Mouse (Mus musculus) neural tube, embryonic 14.5 days (tissue): ENCODE results near the gene Tspan9. TPM values are rescaled to one million over a fixed set of nuclear protein-coding genes. Genes with fewer than 3 reads are reported as not detected.

Experiments used
- ATAC-seq: fragments of 200-750 bp; cut with Nextera tagmentation; 2 replicates; pipeline ENCODE4 v1.8.0; 2017; ENCODE audit warnings: low read depth, mild to moderate bottlenecking, moderate TSS enrichment, moderate library complexity
- H3K27ac ChIP-seq: fragments of 300-500 bp; sonication (generic); 2 replicates; pipeline ENCODE4 v1.5.1; 2014; ENCODE audit warnings: low read depth, mild to moderate bottlenecking, control low read depth, low read length, moderate library complexity, mixed read lengths
- H3K27me3 ChIP-seq: fragments of 300-500 bp; sonication (generic); 2 replicates; pipeline ENCODE4 v1.6.1; 2014; ENCODE audit warnings: low read length; ENCODE audit not compliant: control insufficient read depth, insufficient read depth
- H3K36me3 ChIP-seq: fragments of 300-500 bp; sonication (generic); 2 replicates; pipeline ENCODE4 v1.6.1; 2014; ENCODE audit warnings: low read length, mixed read lengths; ENCODE audit not compliant: control insufficient read depth, insufficient read depth
- H3K4me1 ChIP-seq: fragments of 300-500 bp; sonication (generic); 2 replicates; pipeline ENCODE4 v1.6.1; 2014; ENCODE audit warnings: low read length; ENCODE audit not compliant: control insufficient read depth, insufficient read depth
- H3K4me2 ChIP-seq: fragments of 300-500 bp; sonication (generic); 2 replicates; pipeline ENCODE4 v1.6.1; 2014; ENCODE audit warnings: mild to moderate bottlenecking, low read depth, low read length, control low read depth
- H3K4me3 ChIP-seq: fragments of 300-500 bp; sonication (generic); 2 replicates; pipeline ENCODE4 v1.5.1; 2014; ENCODE audit warnings: low read depth, low read length, control low read depth, mixed read lengths
- H3K9ac ChIP-seq: fragments of 300-500 bp; sonication (generic); replicated peaks from 2 replicates; pipeline ENCODE4 v1.6.1; 2014; ENCODE audit warnings: low read depth, mild to moderate bottlenecking, control low read depth, low read length, mixed read lengths
- H3K9me3 ChIP-seq: fragments of 300-500 bp; sonication (generic); 2 replicates; pipeline ENCODE4 v1.6.1; 2016; ENCODE audit warnings: low read length; ENCODE audit not compliant: control insufficient read depth
- WGBS: fragments of 180-500 bp; shearing (Covaris S2); extraction: QIAGEN DNeasy Blood & Tissue Kit; methylation state at CpG from one replicate; pipeline ENCODE4 v1.1.7; 2014; 5-methylcytosine and 5-hydroxymethylcytosine counted together
- polyA plus RNA-seq: library from polyadenylated mRNA; unstranded; fragments of >200 nt; fragmentation: Nextera tagmentation; extraction: Ambion mirVana; gene quantifications from 2 replicates; pipeline ENCODE4 v1.2.1, GENCODE M21; 2014

The Tspan9 gene
- polyA plus RNA-seq, 1 experiment from 2014 or later: 32.1 TPM

- ATAC-seq: no peak
- Histone ChIP-seq H3K4me1 (no peaks in the 10 kb centered on the region; the same call in 1 of the 2 replicates), H3K9ac (no peak overlapping the region), H3K36me3 (no peaks in the 10 kb centered on the region), H3K4me3 (no peak overlapping the region), H3K27me3 (no peaks in the 10 kb centered on the region), H3K27ac (no peak overlapping the region), H3K9me3 (no peaks in the 10 kb centered on the region), H3K4me2 (no peak overlapping the region)
- WGBS: 81% methylated on average over 5 of the region's 5 CpGs
These were observed 43.5 kb downstream of the Tspan9 start for GRCm38 (mm10) chr6:128099871-128100270.

DNA sequence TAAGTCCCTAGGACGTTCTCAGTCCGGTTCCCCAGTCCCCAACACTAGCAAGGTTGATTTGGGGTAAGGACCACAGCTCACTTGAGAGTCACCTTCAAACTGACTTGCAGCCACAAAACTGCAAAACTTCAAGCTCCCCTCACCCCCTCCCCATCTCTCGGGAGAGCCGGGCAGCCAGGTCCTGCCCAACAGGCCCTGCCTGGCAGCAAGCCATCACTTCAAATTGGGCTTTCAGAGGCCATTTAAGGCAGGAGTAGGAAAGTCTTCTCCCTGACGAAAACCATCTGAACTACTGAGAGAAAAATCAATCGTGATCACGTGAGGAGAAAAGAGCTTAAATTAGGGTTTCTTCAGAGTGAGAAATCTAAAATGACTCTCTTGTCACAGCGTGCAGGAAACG lies 44.2 kb downstream of the Tspan9 start:
- H3K27ac ChIP-seq: no peak overlapping the region
- no peaks in the 10 kb centered on the region; the same call in 1 of the 2 replicates for H3K4me1 ChIP-seq
- ATAC-seq: no peak
- no peaks in the 10 kb centered on the region for H3K36me3 ChIP-seq
- H3K9ac ChIP-seq: no peak overlapping the region
- no peaks in the 10 kb centered on the region for H3K9me3 ChIP-seq
- H3K27me3 ChIP-seq: no peaks in the 10 kb centered on the region
- no peak overlapping the region for H3K4me2 ChIP-seq
- no peak overlapping the region for H3K4me3 ChIP-seq
- 69% methylated on average over 9 of the region's 9 CpGs for WGBS

DNA sequence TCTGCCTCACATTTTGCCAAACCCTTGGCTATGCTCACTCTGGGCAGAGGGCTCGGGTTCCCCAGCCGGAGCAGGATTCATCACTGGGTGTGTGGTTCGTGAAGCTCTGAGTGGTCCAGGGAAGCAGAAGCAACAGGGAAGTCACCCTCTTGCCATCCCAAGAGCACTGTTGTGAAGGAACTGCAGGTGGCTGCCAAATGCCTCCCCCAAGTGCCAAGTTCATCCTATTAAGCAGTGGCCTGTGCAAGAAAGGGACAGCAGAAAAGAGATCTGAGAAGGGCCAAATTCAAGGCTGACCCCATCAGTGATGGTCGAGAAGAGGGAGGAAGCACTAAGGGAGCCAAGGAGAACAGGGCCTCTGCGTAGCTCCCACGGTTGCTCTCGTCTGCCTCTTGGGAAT lies 46.9 kb downstream of the Tspan9 start:
- H3K4me1 ChIP-seq: no peaks in the 10 kb centered on the region
- 89% methylated on average over 7 of the region's 7 CpGs for WGBS
- no peak for ATAC-seq
- no peak overlapping the region for H3K27ac ChIP-seq
- no peaks in the 10 kb centered on the region for H3K9me3 ChIP-seq
- no peaks in the 10 kb centered on the region for H3K27me3 ChIP-seq
- no peak overlapping the region for H3K9ac ChIP-seq
- H3K4me2 ChIP-seq: no peak overlapping the region
- H3K36me3 ChIP-seq: no peaks in the 10 kb centered on the region
- H3K4me3 ChIP-seq: no peak overlapping the region

DNA sequence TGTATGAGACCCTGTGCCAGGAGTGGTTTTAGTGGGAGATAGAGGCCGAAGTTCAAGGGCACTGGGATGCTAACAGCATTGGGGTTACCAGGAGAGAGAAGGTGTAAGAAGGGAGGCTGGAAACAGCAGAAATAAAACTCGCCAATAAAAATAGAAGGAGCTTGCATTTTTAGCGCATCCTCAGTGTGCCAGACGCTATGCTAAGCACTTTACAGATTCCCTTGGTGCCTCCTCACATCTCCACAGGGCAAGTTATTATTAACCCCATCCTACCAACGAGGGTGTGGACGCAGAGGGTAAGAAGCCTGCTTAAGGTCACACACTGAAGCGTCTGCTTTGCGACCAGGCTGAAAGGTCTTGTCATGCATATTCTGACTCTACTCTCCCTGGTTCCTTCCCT lies 47.5 kb downstream of the Tspan9 start:
- ATAC-seq: no peak
- Histone ChIP-seq H3K4me1 (peaks cover 5% of the 10 kb centered on the region; the same call in 1 of the 2 replicates), H3K4me3 (no peak overlapping the region), H3K27ac (no peak overlapping the region), H3K4me2 (no peak overlapping the region), H3K36me3 (no peaks in the 10 kb centered on the region), H3K9me3 (no peaks in the 10 kb centered on the region), H3K27me3 (no peaks in the 10 kb centered on the region), H3K9ac (no peak overlapping the region)
- WGBS: 67% methylated on average over 8 of the region's 8 CpGs

GRCm38 (mm10) chr6:128095131-128095530 lies 48.3 kb downstream of the Tspan9 start:
- Histone ChIP-seq H3K9ac (no peak overlapping the region), H3K4me3 (no peak overlapping the region), H3K27me3 (no peaks in the 10 kb centered on the region), H3K4me1 (peaks cover 6% of the 10 kb centered on the region; the same call in 1 of the 2 replicates), H3K27ac (no peak overlapping the region), H3K9me3 (no peaks in the 10 kb centered on the region), H3K4me2 (no peak overlapping the region), H3K36me3 (no peaks in the 10 kb centered on the region)
- 82% methylated on average over 10 of the region's 10 CpGs for WGBS
- no peak for ATAC-seq

DNA sequence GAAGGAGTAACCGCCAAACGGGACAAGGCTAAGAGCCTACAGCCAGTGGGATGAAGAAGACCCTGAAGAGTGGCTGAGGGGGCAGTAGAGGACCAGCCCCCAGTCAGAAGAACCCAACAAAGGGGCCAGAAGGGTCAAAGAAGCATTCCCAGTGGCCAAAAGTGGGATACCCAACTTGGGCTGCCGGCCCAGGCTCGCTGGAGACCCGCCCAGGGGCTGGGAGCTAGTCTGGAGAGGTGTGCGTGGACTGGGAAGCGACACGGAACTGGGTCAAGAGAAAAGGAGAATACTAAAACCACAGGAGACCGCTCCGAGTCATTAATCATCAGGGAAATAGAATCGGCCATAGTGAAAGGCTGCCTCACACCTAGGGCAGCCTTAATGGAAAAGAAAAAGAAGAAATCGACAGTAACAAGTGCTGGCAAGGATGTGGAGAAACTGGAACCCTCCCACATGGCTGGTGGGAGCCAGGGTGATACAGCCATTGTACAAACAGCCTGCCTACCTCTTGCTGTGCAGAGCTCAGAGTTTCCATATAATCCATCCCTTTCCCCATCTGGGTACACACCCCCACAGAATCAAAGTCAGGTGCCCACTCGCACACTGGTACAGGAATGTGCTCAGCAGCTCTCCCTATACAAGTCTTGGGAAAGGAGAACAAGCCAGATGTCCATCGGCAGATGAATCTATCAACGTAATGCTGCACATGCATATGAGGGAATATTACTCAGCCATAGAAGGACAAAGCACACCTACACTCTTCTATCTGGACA lies 49.4 kb downstream of the Tspan9 start:
- H3K4me1 ChIP-seq: peaks cover 6% of the 10 kb centered on the region; the same call in 1 of the 2 replicates
- no peak overlapping the region for H3K9ac ChIP-seq
- no peak overlapping the region for H3K4me2 ChIP-seq
- no peaks in the 10 kb centered on the region for H3K9me3 ChIP-seq
- H3K27me3 ChIP-seq: no peaks in the 10 kb centered on the region
- H3K36me3 ChIP-seq: no peaks in the 10 kb centered on the region
- ATAC-seq: no peak
- H3K27ac ChIP-seq: no peak overlapping the region
- WGBS: 71% methylated on average over 15 of the region's 15 CpGs
- no peak overlapping the region for H3K4me3 ChIP-seq

DNA sequence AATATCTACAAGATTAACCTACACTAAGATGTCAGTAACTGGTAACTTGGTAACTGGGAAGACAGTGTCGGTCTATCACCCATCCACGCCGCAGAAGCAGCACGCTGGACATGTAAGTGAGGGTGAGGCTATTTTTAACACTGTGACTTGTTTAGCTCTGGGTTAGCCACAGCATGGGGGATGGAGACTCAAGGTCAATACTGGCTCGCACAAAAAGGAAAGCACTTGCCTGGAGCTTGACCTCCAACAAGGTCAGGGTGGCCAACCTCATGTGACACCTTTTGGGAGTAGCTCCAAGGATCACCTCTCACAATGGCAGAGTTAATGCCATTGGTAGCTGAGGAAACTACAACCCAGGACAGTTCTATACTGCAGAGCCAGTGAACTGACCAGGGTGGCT lies 50.8 kb downstream of the Tspan9 start:
- Histone ChIP-seq H3K4me3 (no peak overlapping the region), H3K27me3 (no peaks in the 10 kb centered on the region), H3K27ac (no peak overlapping the region), H3K36me3 (no peaks in the 10 kb centered on the region), H3K4me2 (no peak overlapping the region), H3K9ac (no peak overlapping the region), H3K4me1 (peaks cover 6% of the 10 kb centered on the region; the same call in 1 of the 2 replicates), H3K9me3 (no peaks in the 10 kb centered on the region)
- ATAC-seq: no peak
- WGBS: 89% methylated on average over 5 of the region's 5 CpGs

GRCm38 (mm10) chr6:128091833-128092166 lies 51.6 kb downstream of the Tspan9 start:
- 91% methylated on average over 4 of the region's 4 CpGs for WGBS

DNA sequence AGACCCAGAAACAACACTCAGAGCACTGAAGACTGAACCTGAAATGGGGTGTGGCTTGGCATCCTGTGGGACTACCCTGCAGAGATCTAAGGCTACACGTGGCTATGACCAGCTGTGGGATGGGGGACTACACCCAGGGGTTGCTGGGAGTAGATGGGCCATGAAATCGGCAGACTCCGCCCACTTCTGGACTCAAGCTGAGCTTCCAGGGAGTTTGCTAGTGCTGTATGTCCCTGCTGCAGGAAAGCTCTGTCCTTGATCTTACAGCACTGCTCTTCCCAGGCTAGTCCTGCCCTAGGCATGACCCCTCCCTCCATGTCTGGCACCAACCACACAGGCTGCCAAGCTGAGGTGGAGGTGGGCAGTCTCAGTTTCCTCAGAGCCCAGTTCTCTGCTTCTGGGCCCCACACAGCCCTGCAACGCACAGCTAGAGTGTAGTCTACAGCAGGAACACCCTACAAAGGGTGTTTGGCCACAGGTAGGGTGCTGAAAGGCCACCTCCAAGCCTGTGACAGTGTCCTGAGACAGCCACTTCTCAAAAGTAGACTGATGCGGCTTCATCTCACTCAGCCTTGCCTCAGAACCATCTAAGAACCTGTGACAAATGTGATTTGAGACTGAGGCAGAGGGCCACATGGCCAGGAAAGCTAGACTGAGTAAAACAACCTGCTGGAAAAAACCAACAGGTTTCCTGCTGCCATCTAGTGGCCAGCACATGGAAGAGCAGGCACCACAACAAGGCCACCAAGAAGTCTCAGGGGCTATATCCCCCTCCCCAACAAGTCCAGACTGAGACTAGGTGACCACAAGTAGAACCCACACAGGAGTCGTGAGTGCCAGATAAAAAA lies 52.2 kb downstream of the Tspan9 start:
- no peaks in the 10 kb centered on the region for H3K36me3 ChIP-seq
- peak; percentile 52; the same call in 1 of the 2 replicates for ATAC-seq
- no peak overlapping the region for H3K9ac ChIP-seq
- H3K27ac ChIP-seq: no peak overlapping the region
- no peaks in the 10 kb centered on the region for H3K9me3 ChIP-seq
- 22% methylated on average over 6 of the region's 6 CpGs for WGBS
- no peak overlapping the region for H3K4me2 ChIP-seq
- H3K27me3 ChIP-seq: no peaks in the 10 kb centered on the region
- H3K4me1 ChIP-seq: peaks cover 6% of the 10 kb centered on the region; the same call in 1 of the 2 replicates
- no peak overlapping the region for H3K4me3 ChIP-seq

More at GRCm38 (mm10) chr6:128091833-128092166, 51.6 kb downstream of the Tspan9 start:
- Histone ChIP-seq H3K36me3 (no peaks in the 10 kb centered on the region), H3K4me1 (peaks cover 6% of the 10 kb centered on the region; the same call in 1 of the 2 replicates), H3K4me2 (no peak overlapping the region), H3K9me3 (no peaks in the 10 kb centered on the region), H3K4me3 (no peak overlapping the region), H3K9ac (no peak overlapping the region), H3K27me3 (no peaks in the 10 kb centered on the region), H3K27ac (no peak overlapping the region)
- ATAC-seq: 0 out of 2 replicates have a peak, but pooled peaks have one; percentile 12
